ENCODE assay signal across 8 mouse cellular contexts in genomic region chr2:25607761-25608622, GRCm38 (mm10). TPM values are rescaled to one million over a fixed set of nuclear protein-coding genes. Genes with fewer than 3 reads are reported as not detected.
DNase-seq lines count a peak whose midpoint lies in the region; ATAC-seq lines count a peak whose summit lies in the region.

Gene Rabl6, minus strand, starts transcription at chr2:25608521.

- peaks cover 17% of the 10 kb centered on the region for H3K4me1 ChIP-seq in intestine, embryonic 14.5 days (replicated peaks; ENCODE audit: control insufficient read depth, insufficient read depth, low read length)

- H3K4me2 ChIP-seq in intestine, embryonic 14.5 days (ENCODE audit: low read length), result peak within 1 kb of the TSS; percentile 86

- DNase-seq in adrenal gland, adult (ENCODE audit: inconsistent age in 2 of 2, low spot score in 1 of 2), result peak; percentile 91 to 97
- DNase-seq in embryo, embryonic 10.5 days (ENCODE audit: low spot score), result peak; percentile 94
- DNase-seq in gastrocnemius, postnatal 25 days, result peak; percentile 89
- DNase-seq in intestine, embryonic 14.5 days (ENCODE audit: low spot score), result peak; percentile 90
- DNase-seq in left cerebral cortex, postnatal 14 days (ENCODE audit: low spot score in 2 of 2), result peak; percentile 89 to 91
- peak; percentile 93 for DNase-seq in mesoderm, embryonic 11.5 days (ENCODE audit: low read depth, low spot score)
- DNase-seq in right cerebral cortex, postnatal 36 days (ENCODE audit: low spot score in 2 of 2), result peak; percentile 80 to 86
- peak; percentile 87 for DNase-seq in yolk sac, embryonic 10.5 days (ENCODE audit: low spot score)

- WGBS in intestine, embryonic 14.5 days, result under 1% methylated on average over 77 of the region's 80 CpGs

- 0 out of 2 replicates have a peak, but pooled peaks cover 3% of the 10 kb centered on the region for H3K27me3 ChIP-seq in intestine, embryonic 14.5 days (replicated peaks; ENCODE audit: control insufficient read depth, insufficient read depth, low read length)

- H3K9ac ChIP-seq in intestine, embryonic 14.5 days (ENCODE audit: low read length), result peak within 1 kb of the TSS; percentile 95

- peak; percentile 92 for ATAC-seq in intestine, embryonic 14.5 days (replicated peaks; ENCODE audit: low FRiP score, low TSS enrichment, low read depth)

- H3K27ac ChIP-seq in intestine, embryonic 14.5 days (ENCODE audit: low read depth), result peak within 1 kb of the TSS; percentile 95

- peaks cover 7% of the 10 kb centered on the region for H3K36me3 ChIP-seq in intestine, embryonic 14.5 days (ENCODE audit: control insufficient read depth, insufficient read depth, low read length)

- peak within 1 kb of the TSS; percentile 94 for H3K4me3 ChIP-seq in intestine, embryonic 14.5 days (ENCODE audit: low read depth, low read length)

- H3K9me3 ChIP-seq in intestine, embryonic 14.5 days (ENCODE audit: control insufficient read depth, low read length), result no peaks in the 10 kb centered on the region

- intact Hi-C loops in left cerebral cortex, postnatal 14 days (cut with DNase I), result no loop called here

RNA-seq across cellular contexts. Expression of gene Rabl6, which starts in this region (rescaled TPM):
- 10 to 100 TPM; 63.5 to 67.8 TPM for total RNA-seq in gastrocnemius, postnatal 25 days (2021)
- 59.2 and 65.6 TPM in 2 replicates for polyA plus RNA-seq in intestine, embryonic 14.5 days (2014; fragmentation: Nextera tagmentation; extraction: Ambion mirVana)
- 100 to 1,000 TPM; 117 to 118 TPM for total RNA-seq in left cerebral cortex, postnatal 14 days (2021)

Comparison
In these comparisons a context has a peak if more than half of its experiments do, and no peak if none do; other contexts are left out.
1. Peak in every context shown above with its lines: DNase-seq, ATAC-seq, H3K4me3 ChIP-seq and H3K27ac ChIP-seq.